In genomic region chr10:39224449-39225094, GRCm38 (mm10) we compare ENCODE assay signal across 30 mouse cellular contexts.
DNase-seq lines count a peak whose midpoint lies in the region; ATAC-seq and TF ChIP-seq lines count a peak whose summit lies in the region.
"Had no signal": no experiment of that assay in that cellular context is flagged by ENCODE, and none has a peak within 500 bp of the region (broad histone marks: within the 10 kb centered on the region; RNA-seq: fewer than 3 reads in every experiment).

No protein-coding gene starts in this region.

- no peaks in the 10 kb centered on the region for H3K36me3 ChIP-seq in intestine, embryonic 14.5 days (ENCODE audit: control insufficient read depth, insufficient read depth, low read length)
- no peaks in the 10 kb centered on the region for H3K36me3 ChIP-seq in intestine, postnatal 0 days (ENCODE audit: control insufficient read depth, insufficient read depth)
- H3K36me3 ChIP-seq in ES-Bruce4 (ENCODE audit: control insufficient read depth, insufficient read depth, low read length, poor library complexity, severe bottlenecking) (no peaks in the 10 kb centered on the region), ES-E14 (ENCODE audit: control insufficient read depth, insufficient read depth, low read length, poor library complexity, severe bottlenecking) (no peaks in the 10 kb centered on the region)
- no peaks in the 10 kb centered on the region for H3K36me3 ChIP-seq in limb, embryonic 10.5 days
- H3K36me3 ChIP-seq: embryonic facial prominence, embryonic 15.5 days; forebrain, embryonic 15.5 days; G1E; heart, embryonic 12.5 days; heart, embryonic 15.5 days; hindbrain, embryonic 10.5 days; hindbrain, embryonic 13.5 days had no signal

- no peaks in the 10 kb centered on the region for H3K27me3 ChIP-seq in intestine, embryonic 14.5 days (replicated peaks; ENCODE audit: control insufficient read depth, insufficient read depth, low read length)
- no peaks in the 10 kb centered on the region for H3K27me3 ChIP-seq in intestine, postnatal 0 days (replicated peaks; ENCODE audit: control insufficient read depth, insufficient read depth, low read length)
- no peaks in the 10 kb centered on the region for H3K27me3 ChIP-seq in ES-Bruce4 (ENCODE audit: control insufficient read depth, insufficient read depth, low read length, poor library complexity, severe bottlenecking)
- no peaks in the 10 kb centered on the region for H3K27me3 ChIP-seq in limb, embryonic 10.5 days (ENCODE audit: low read depth, poor library complexity, severe bottlenecking)
- H3K27me3 ChIP-seq: CH12.LX; embryonic facial prominence, embryonic 15.5 days; forebrain, embryonic 15.5 days; heart, embryonic 12.5 days; heart, embryonic 15.5 days; hindbrain, embryonic 13.5 days; Patski had no signal

- no peak for TF ChIP-seq CTCF in intestine, postnatal 0 days (IDR thresholded peaks at IDR 0.05; ENCODE audit: low read depth)
- no peak for TF ChIP-seq CTCF in ES-Bruce4 (IDR thresholded peaks at IDR 0.05; ENCODE audit: low read depth, low read length)

- no peak overlapping the region for H3K27ac ChIP-seq in intestine, embryonic 14.5 days (ENCODE audit: low read depth)
- no peak overlapping the region for H3K27ac ChIP-seq in intestine, postnatal 0 days (ENCODE audit: low read depth, low read length)
- peak overlapping the region; percentile 73; the same call in 1 of the 2 replicates for H3K27ac ChIP-seq in ES-Bruce4 (ENCODE audit: insufficient read depth, low read length)
- no peak overlapping the region for H3K27ac ChIP-seq in ES-E14 (ENCODE audit: insufficient read depth, low read depth, low read length, poor library complexity, severe bottlenecking)
- no peak overlapping the region for H3K27ac ChIP-seq in limb, embryonic 10.5 days
- H3K27ac ChIP-seq: embryonic facial prominence, embryonic 15.5 days; forebrain, embryonic 15.5 days; heart, embryonic 15.5 days; hindbrain, embryonic 10.5 days; hindbrain, embryonic 13.5 days had no signal

- no peak overlapping the region for H3K4me2 ChIP-seq in intestine, embryonic 14.5 days (ENCODE audit: low read length)
- H3K4me2 ChIP-seq in intestine, postnatal 0 days (replicated peaks; ENCODE audit: low read depth): no peak overlapping the region
- H3K4me2 ChIP-seq: embryonic facial prominence, embryonic 15.5 days; forebrain, embryonic 15.5 days; heart, embryonic 12.5 days; heart, embryonic 15.5 days; hindbrain, embryonic 13.5 days had no signal

- no peak overlapping the region for H3K9ac ChIP-seq in intestine, embryonic 14.5 days (ENCODE audit: low read length)
- H3K9ac ChIP-seq in intestine, postnatal 0 days (ENCODE audit: low read depth, low read length): no peak overlapping the region
- H3K9ac ChIP-seq in ES-Bruce4 (ENCODE audit: low read depth, poor library complexity, severe bottlenecking) (no peak overlapping the region), ES-E14 (ENCODE audit: insufficient read depth, low read depth, low read length, poor library complexity, severe bottlenecking) (no peak overlapping the region)
- H3K9ac ChIP-seq: embryonic facial prominence, embryonic 15.5 days; forebrain, embryonic 15.5 days; heart, embryonic 12.5 days; heart, embryonic 15.5 days; hindbrain, embryonic 13.5 days had no signal

- H3K9me3 ChIP-seq in intestine, embryonic 14.5 days (ENCODE audit: control insufficient read depth, low read length): no peaks in the 10 kb centered on the region
- H3K9me3 ChIP-seq in intestine, postnatal 0 days (ENCODE audit: control insufficient read depth): no peaks in the 10 kb centered on the region
- H3K9me3 ChIP-seq in ES-Bruce4 (replicated peaks; ENCODE audit: control insufficient read depth, insufficient read depth, low read length, poor library complexity, severe bottlenecking): peaks cover 22% of the 10 kb centered on the region
- H3K9me3 ChIP-seq in ES-E14 (ENCODE audit: control insufficient read depth, insufficient read depth, low read depth, low read length): no peaks in the 10 kb centered on the region
- no peaks in the 10 kb centered on the region for H3K9me3 ChIP-seq in limb, embryonic 10.5 days (replicated peaks)
- H3K9me3 ChIP-seq: embryonic facial prominence, embryonic 15.5 days; forebrain, embryonic 15.5 days; heart, embryonic 15.5 days; hindbrain, embryonic 13.5 days had no signal

- H3K4me3 ChIP-seq in intestine, embryonic 14.5 days (ENCODE audit: low read depth, low read length): no peak overlapping the region
- no peak overlapping the region for H3K4me3 ChIP-seq in intestine, postnatal 0 days (ENCODE audit: low read depth, low read length)
- H3K4me3 ChIP-seq in ES-Bruce4 (ENCODE audit: low read depth, low read length) (no peak overlapping the region), ES-E14 (ENCODE audit: insufficient read depth in 1 of 2, low read depth in 1 of 2, low read length in 2 of 2, poor library complexity in 1 of 2, severe bottlenecking in 1 of 2) (no peak overlapping the region)
- no peak overlapping the region for H3K4me3 ChIP-seq in limb, embryonic 10.5 days
- H3K4me3 ChIP-seq: embryonic facial prominence, embryonic 15.5 days; forebrain, embryonic 15.5 days; heart, embryonic 12.5 days; heart, embryonic 15.5 days; hindbrain, embryonic 10.5 days; hindbrain, embryonic 13.5 days had no signal

- TF ChIP-seq POLR2A in ES-Bruce4 (IDR thresholded peaks at IDR 0.05; ENCODE audit: insufficient read depth, low read length): no peak

- 0 out of 2 replicates have a peak, but pooled peaks have one; percentile 32 for ATAC-seq in intestine, embryonic 14.5 days (replicated peaks; ENCODE audit: low FRiP score, low TSS enrichment, low read depth)
- ATAC-seq in intestine, postnatal 0 days: no peak
- ATAC-seq: activated CD4-positive, CD25-positive, alpha-beta regulatory T cell, adult 4 months; forebrain, embryonic 15.5 days; hindbrain, embryonic 16.5 days; Patski had no signal

- H3K4me1 ChIP-seq in intestine, embryonic 14.5 days (replicated peaks; ENCODE audit: control insufficient read depth, insufficient read depth, low read length): peaks cover 4% of the 10 kb centered on the region; the same call in 1 of the 2 replicates
- H3K4me1 ChIP-seq in intestine, postnatal 0 days (replicated peaks; ENCODE audit: control insufficient read depth, insufficient read depth, low read length): no peaks in the 10 kb centered on the region
- peaks cover 11% of the 10 kb centered on the region for H3K4me1 ChIP-seq in ES-Bruce4 (ENCODE audit: control insufficient read depth, insufficient read depth, low read length)
- H3K4me1 ChIP-seq in ES-E14 (ENCODE audit: control insufficient read depth in 2 of 2, insufficient read depth in 2 of 2, low read length in 2 of 2, poor library complexity in 1 of 2): peaks cover 2 to 16% of the 10 kb centered on the region in 2 experiments; a peak in 3 of 4 replicates
- H3K4me1 ChIP-seq in limb, embryonic 10.5 days: peaks cover 50% of the 10 kb centered on the region

- in situ Hi-C loops in ES-E14 (cut with MboI; ENCODE audit: low sequenced_read_pairs in 2 of 2, unreplicated experiment in 2 of 2): no loop called here

- WGBS in intestine, embryonic 14.5 days: 52% methylated on average over 5 of the region's 5 CpGs
- WGBS in intestine, postnatal 0 days: 39% methylated on average over 5 of the region's 5 CpGs
- WGBS in limb, embryonic 10.5 days: 60% methylated on average over 5 of the region's 5 CpGs

- peak; percentile 86 for TF ChIP-seq EP300 in ES-Bruce4 (IDR thresholded peaks at IDR 0.05; ENCODE audit: insufficient read depth, low read depth, low read length)

- no peak for DNase-seq in intestine, embryonic 14.5 days (ENCODE audit: low spot score)
- peak; percentile 43 for DNase-seq in ES-E14 (ENCODE audit: low read depth, low spot score)
- DNase-seq in limb, embryonic 10.5 days (ENCODE audit: low spot score): peak; percentile 27
- DNase-seq in spleen, postnatal 10 days (ENCODE audit: low spot score in 2 of 2): no peak
- no peak for DNase-seq in retina, embryonic 14.5 days (ENCODE audit: low spot score)
- DNase-seq: adrenal gland, adult 8-10 months; adrenal gland, postnatal 25 days; B cell, adult 2 months; cerebellum, adult 11-12 months; cerebellum, adult 8-10 months; cerebellum, postnatal 10 days; cerebellum, postnatal 36 days; embryo, embryonic 11 days; gastrocnemius, postnatal 25 days; heart, adult 18-20 months; heart, postnatal 10 days; heart, postnatal 36 days had no signal

TF ChIP-seq in ES-E14, 5 proteins besides CTCF, POLR2A, EP300 and RAD21:
- TF ChIP-seq HCFC1 (IDR thresholded peaks at IDR 0.05; ENCODE audit: borderline replicate concordance, insufficient read depth, low read length): no peak
- no peak for TF ChIP-seq ZNF384 (IDR thresholded peaks at IDR 0.05; ENCODE audit: low read depth, low read length)
TF ChIP-seq in ES-E14: peak in this region for 0.

Comparison
In these comparisons a context has a peak if more than half of its experiments do, and no peak if none do; other contexts are left out.
1. DNase-seq: peak in ES-E14 (single experiment) and limb, embryonic 10.5 days (single experiment); none in intestine, embryonic 14.5 days (single experiment), spleen, postnatal 10 days (0 of 2) and retina, embryonic 14.5 days (single experiment).